Mouse (Mus musculus): ENCODE data around the gene Tmem127.
"Not testable (repeated sequence)": the region's sequence is repeated elsewhere in the genome, so short reads cannot be mapped to it uniquely, and the experiment has no call there.

Gene Tmem127

GRCm38 (mm10) chr2:127247592-127248333 is at the start of gene Tmem127, which contains the start of gene Ciao1:
Tmem127 (plus strand) TSS chr2:127247908.
Ciao1 (minus strand) TSS chr2:127247816.
- DNase-seq, result peak; percentile 98

- DNase-seq, result peak; percentile 77 to 81
These were observed 42.8 kb upstream of the Tmem127 start for GRCm38 (mm10) chr2:127204932-127205331.

GRCm38 (mm10) chr2:127205936-127206335 is 41.8 kb upstream of the Tmem127 start:
- DNase-seq, result not testable (repeated sequence)

DNA sequence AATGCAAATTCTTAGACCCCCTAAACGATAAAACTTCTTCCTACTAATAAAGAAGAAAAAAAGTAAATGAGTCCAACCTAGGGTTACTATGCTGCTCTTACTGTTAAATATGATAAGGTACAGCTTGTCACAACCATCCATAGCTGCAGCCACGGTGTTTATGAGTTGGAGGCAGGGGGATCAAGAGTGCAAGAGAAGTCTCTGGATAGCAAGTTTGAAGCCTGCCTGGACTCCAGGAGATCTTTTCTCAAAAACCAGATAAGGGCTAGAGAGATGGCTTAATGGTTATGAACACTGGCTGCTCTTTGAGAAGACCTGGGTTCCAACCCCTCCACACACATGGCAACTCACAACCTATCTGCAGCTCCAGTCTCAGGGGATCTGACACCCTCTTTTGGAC is 40.8 kb upstream of the Tmem127 start:
- no peak for DNase-seq

- DNase-seq, result peak; percentile 95 to 96
These were observed 39.9 kb upstream of the Tmem127 start, which contains the start of the genes 1810024B03Rik and Snrnp200 for GRCm38 (mm10) chr2:127207547-127208451. 1810024B03Rik (minus strand) TSS chr2:127208280. Snrnp200 (plus strand) TSS chr2:127208386.

DNA sequence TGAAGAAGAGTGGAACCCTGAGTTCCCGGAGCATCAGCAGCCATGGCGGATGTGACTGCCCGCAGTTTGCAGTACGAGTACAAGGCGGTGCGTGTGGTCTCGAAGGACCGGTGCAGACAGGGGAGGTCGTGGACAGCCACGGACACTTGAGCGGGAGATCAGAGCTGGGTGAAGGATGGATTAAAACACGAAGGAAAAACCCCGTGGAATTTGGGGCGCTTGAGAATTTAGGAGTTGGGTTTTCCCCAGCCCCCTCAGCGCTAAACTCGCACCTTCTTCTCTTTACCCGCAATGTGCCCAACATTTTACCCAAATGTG is 39.3 kb upstream of the Tmem127 start:
- DNase-seq, result no peak

GRCm38 (mm10) chr2:127210701-127211100 is 37.0 kb upstream of the Tmem127 start:
- DNase-seq, result no peak

DNA sequence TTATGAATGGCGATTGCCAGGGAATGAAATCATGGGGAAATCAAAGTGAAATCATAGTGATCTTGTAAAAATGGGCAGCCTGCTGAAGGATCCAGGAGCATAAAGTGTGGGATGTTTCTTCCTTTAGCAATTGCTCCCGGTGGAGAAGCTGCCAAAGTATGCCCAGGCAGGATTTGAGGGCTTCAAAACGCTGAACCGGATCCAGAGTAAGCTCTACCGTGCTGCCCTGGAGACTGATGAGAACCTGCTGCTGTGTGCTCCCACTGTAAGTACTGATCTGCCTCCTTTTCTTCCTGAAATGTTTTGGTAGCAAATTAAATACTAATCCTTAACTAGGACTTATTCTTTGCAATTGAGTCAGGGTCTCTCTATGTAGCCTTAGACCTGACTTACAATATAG is 30.0 kb upstream of the Tmem127 start:
- DNase-seq, result no peak

- no peak for DNase-seq
These were observed 22.4 kb upstream of the Tmem127 start for GRCm38 (mm10) chr2:127225261-127225660.

DNA sequence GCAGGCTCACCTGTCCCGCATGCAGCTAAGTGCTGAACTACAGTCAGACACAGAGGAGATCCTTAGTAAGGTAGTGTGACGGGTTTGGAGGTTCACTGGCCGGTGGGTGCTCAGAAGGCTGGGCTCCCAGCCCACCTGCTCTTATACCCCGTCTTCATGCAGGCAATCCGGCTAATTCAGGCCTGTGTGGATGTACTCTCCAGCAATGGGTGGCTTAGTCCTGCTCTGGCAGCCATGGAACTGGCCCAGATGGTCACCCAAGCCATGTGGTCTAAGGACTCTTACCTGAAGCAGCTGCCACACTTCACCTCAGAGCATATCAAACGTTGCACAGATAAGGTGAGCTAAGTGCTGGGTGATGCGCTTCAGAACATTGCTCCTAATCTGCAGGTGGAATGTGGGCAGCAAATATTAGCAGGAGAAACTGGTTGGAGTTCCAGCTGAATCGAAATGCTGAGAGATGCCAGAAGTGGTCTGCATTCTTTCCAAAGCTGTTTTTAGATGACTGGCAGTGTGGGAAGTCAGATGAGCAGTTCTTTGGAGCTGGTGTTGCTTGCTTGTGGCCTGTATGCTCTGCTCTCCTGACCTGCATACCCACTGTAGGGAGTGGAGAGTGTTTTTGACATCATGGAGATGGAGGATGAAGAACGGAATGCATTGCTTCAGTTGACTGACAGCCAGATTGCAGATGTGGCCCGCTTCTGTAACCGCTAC is 9.7 kb upstream of the Tmem127 start:
- DNase-seq, result no peak

DNA sequence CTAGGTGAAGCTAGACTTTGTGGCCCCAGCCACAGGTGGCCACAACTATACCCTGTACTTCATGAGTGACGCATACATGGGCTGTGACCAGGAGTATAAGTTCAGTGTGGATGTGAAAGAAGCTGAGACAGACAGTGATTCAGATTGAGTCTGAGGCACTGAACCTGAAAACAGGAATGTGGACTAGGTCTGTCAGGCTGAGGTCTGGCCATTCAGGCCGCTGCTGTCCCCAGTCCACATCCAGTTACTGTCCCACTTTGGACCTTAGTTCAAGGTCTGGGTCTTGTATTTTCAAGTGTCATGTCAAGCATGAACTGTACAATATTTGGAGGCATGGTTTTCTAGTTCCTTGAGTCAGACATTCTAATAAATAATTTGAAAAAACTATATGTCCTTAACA is 7.6 kb upstream of the Tmem127 start:
- no peak for DNase-seq

- peak; percentile 72 to 75 for DNase-seq
These were observed 761 bp downstream of the Tmem127 start for GRCm38 (mm10) chr2:127248334-127249004.

DNA sequence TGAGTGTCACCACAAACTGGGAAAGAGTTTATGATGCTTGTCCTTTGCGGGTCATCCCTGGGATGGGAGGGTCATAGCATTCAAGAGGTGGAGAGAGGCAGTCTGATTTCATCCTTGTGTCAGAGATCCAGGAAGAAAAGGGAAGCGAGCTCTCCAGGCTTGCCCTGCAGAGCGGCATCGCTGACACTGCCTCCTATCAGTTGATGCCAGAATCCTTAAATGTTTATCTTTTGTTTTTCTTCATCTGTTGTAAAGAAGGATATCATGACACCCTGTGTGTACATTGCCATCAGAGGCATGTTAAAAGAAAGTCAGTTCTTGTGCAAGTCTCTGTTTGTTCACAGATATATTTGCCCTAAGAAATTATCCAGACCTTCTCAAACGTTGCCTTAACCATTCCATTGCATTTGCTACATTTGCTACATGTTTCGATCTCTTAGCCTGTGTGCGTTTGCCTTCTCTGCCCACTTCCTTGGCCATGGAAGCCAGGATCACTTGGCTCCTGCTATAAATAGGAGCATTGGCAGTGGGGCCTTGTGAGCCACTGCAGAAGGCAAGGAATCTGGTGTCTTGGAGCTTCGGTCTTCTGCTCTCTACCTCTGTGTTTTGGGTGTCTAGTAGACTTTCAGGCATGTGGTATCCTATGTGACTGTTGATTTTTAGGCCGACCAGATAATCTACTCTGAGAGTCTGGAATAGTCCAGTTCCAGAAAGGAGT is 2.7 kb downstream of the Tmem127 start:
- peak in 1 of 2 experiments; percentile 27 for DNase-seq

DNA sequence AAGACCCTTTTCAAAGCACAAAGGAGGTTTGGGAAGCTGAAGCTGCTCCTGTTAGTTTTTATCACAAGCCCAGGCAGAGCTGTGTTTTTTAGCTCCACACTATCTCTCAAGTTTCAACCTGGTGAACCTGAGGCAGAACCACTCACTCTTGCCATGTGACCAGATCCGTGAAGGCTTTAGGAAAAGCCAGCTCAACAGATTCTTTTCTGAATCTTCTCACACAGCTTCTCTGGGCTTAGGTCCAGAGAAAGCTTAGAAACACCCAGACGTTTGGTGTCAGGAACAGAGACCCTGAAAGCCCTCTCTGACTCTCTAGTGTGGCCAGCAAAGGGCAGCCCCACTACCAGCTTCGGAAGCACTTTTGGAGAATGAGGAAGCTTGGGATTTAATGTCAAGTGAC is 3.7 kb downstream of the Tmem127 start:
- no peak for DNase-seq

DNA sequence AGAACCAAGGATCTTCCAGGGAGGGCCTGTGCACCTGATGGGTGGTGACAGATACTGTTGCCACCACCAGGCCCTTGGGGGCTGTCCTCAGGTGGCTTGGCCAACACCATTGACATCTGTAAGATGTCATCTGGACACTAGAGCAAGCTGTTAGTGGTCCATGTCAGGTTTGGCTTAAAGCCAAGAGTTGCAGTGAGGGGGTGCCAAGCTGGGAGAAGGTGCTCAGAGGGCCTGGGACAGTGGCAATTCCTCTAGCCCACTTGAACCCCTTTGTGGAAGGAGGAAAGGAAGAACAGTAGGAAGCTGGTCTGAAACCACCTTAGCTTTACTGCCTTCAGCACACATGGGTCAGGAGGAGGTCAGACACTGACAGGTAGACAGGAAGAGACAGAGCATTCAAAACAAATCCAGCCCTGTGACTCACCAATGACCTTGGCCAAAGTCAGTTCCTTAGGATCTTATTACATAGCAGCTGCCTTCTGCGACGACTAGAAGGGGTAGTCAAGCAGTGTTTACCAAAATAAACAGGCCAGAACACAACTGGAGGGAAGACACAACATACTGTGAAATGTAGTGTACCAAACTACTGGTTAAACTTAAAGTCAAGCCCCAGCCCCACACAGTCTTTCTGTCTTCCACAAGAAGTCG is 4.3 kb downstream of the Tmem127 start:
- DNase-seq, result peak in 1 of 2 experiments; percentile 15

GRCm38 (mm10) chr2:127252787-127253186 is 5.1 kb downstream of the Tmem127 start:
- DNase-seq, result no peak

- DNase-seq, result no peak
These were observed 7.0 kb downstream of the Tmem127 start for GRCm38 (mm10) chr2:127254604-127255134.

GRCm38 (mm10) chr2:127255294-127255693 is 7.6 kb downstream of the Tmem127 start:
- DNase-seq, result no peak

GRCm38 (mm10) chr2:127259340-127259739 is 11.6 kb downstream of the Tmem127 start:
- no peak for DNase-seq

GRCm38 (mm10) chr2:127262480-127262879 is 14.8 kb downstream of the Tmem127 start:
- no peak for DNase-seq

DNA sequence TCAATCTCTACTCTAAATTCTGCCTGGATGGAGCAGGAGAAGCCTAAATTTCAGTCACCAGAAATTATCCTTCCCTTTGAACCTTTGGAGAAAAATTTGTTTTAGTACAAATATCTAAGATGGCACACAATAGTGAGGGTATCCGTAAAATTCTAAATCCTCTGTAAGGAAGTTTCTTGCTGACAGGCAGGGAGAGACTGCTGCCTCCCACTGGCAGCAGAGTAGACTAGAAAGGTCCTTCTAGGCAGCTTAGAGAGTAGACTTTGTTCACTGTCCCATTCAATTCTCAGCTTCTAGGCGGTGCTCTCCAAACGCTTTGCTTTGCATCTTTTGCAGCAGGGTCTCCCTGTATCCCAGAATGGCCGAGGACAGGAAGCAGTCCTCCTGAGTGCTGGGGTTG is 20.1 kb downstream of the Tmem127 start:
- DNase-seq, result no peak

All from cerebellum, postnatal 14 days (tissue).